Mouse (Mus musculus) spleen, postnatal 4 days (tissue): ENCODE data around the gene Fcf1.
A peak's percentile ranks its signal among the peaks of the same experiment; 100 is the strongest.

Source experiments
- DNase-seq, 2 experiments: peaks; one replicate each; pipeline ENCODE4 v3.0.0; 2022; ENCODE audit warnings: low spot score in 2 of 2

The Fcf1 gene

DNA sequence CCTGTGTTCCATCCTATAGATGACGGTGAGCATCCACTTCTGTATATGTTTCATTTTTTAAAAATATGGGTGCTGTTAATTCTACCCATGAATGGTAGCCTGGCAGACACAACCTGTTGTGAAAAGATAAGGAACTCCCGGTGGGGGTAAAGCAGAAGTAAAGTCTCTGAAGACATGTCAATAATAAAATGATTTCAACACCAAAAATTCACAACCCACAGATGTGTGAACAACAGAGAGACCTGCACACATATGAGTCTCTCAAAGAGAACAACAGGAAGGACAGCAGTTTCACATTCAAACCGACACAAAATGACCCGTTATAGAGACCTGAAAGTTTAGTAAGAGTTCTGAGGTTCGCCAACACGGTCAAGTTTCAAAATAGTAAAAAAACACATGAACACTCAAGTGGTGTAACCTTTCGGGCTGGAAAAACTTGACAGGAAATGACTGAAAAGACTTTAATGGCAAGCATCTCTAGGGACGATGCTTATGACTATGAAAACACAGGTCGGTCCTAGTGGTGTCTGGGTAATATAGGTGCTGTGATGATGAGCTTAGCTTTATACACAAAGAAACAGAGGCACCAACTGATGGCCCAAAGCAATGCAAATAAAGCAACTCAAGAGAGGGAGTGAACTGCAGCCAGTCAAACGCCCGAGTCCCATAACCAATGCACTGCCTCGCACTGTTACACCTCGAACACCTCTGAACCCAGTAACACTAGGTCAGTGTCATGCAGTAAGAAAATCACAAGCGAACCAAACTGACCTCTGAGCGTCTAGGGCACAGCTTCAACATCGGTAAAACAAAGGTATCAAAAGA is 1.7 kb upstream of the Fcf1 start:
- DNase-seq = peak in 1 of 2 experiments; percentile 19

DNA sequence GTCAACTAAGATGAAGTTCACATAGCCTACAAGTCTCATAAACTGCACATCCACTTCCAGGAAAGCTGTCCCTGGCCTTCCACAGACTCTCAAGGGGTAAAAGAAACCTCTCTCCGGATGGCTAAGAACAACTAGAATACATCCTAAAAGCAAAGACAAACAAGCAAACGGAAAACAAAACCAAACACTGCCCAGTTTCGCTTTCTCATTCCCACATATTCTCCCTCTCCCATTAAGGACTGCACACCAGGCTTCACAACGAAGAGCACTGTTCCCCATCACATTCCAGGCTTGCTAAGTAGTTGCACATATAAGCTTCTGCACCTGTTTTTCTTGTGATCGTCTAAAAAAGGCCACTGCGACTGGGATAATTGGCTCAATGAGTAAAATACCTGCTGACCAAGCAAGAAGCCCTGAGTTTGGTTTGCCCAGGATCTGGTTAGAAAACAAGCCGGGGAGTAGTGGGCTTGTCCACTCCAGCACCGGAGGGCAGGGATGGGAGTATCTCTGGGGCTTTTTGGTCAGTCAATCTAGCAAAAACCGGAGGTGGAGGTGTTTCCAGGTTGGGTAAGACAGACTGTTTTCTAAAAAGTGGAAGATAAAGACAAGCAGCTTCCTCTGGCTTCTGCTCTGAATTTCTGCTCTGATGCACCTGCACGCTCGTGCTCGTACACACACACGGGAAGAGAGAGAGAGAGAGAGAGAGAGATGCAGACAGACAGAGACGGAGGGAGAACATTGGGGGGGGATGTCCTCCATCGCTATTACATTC is 855 bp upstream of the Fcf1 start:
- peak; percentile 24 to 67 for DNase-seq

DNA sequence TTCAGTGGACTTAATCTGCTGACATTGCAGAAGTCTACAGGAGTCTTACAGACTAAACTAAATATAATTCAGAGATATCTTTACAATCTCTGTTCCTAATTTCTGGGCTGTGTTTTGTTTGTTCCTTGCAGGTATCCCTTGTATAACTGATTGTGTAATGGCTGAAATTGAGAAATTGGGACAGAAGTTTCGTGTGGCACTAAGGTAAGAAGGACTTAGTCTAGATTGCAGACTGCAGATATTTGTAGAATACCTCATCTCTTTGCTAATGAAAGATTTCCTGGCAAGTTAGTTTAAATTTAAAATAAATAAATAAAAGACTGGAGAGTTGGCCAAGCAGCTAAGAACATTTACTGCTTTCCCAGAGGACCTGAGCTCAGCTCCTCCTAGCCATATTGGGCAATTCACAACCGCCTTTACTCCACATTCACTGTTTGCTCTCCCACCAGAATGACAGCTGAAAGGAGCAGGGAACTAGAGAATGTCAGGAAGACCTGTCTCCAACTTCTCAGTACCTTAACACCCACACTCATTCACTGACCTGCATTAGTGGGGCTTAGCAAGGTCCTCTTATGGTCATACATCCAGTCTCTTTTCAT is 8.7 kb downstream of the Fcf1 start:
- DNase-seq = no peak

DNA sequence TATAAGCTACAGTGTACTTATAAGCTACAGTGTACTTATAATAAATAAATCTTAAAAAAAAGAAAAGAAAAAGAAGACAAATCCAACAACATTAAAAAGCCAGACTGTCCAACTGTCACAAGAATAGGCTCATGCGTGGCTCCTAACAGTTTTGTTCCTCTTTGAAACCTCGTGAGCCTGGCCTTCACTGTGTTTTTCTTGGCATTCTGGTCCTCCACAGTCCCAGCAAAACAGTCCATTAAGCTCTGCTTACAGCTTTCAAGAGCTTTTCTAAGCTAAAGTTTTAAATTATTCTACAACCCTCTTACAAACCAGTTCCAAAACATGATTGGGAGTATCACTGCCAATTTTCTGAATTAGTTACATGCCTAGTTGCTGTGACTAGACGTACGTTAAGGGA is 18.8 kb downstream of the Fcf1 start:
- no peak for DNase-seq

DNA sequence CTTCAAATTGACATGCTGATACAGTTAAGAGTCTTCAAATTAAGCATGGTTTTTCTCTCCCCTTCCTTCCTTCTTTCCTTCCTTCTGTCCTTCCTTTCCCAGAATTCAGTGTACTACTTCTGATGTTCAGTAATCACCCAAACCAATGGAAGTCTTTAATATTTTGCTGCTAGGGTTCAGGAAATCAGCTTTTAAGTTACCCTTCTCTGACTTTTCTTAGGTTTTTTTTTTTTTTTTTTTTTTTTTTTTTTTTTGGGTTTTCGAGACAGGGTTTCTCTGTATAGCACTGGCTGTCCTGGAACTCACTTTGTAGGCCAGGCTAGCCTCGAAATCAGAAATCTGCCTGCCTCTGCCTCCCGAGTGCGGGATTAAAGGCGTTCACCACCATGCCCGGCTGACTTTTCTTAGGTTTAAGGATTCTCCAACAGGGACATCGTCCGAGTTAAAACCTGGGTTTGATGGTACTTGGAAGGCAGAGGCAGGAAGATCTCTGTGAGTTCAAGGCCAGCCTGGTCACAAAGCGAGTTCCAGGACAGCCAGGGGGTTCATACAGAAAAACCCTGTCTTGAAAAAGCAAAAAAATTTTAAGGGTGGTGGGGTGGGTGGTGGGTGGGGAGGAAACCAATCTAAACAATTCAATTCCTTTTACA is 24.5 kb downstream of the Fcf1 start:
- DNase-seq = no peak

DNA sequence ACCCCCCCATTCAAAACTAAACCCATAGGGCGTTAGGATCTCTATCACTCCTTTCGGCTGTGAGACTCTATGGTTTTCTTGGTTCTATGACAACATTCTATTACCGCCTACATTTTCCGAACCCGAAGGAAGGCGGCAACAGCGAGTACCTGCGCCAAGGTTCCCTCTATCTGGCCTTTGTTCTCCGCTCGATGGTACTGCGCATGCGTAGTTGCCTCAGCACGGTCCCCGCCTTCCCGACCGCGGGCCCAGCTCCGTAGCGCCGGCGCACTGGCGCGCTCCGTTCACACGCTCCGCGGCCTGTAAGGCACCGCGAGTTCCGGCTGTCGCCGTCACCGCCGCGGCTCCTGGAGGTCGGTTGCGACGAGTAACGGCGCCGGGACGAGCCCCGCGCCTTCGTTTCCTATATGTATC is 25.4 kb downstream of the Fcf1 start, which contains the start of gene Ylpm1:
Ylpm1 (plus strand) TSS at position 239 of the 414 bp plus-strand sequence.
- peak; percentile 97 to 99 for DNase-seq

DNA sequence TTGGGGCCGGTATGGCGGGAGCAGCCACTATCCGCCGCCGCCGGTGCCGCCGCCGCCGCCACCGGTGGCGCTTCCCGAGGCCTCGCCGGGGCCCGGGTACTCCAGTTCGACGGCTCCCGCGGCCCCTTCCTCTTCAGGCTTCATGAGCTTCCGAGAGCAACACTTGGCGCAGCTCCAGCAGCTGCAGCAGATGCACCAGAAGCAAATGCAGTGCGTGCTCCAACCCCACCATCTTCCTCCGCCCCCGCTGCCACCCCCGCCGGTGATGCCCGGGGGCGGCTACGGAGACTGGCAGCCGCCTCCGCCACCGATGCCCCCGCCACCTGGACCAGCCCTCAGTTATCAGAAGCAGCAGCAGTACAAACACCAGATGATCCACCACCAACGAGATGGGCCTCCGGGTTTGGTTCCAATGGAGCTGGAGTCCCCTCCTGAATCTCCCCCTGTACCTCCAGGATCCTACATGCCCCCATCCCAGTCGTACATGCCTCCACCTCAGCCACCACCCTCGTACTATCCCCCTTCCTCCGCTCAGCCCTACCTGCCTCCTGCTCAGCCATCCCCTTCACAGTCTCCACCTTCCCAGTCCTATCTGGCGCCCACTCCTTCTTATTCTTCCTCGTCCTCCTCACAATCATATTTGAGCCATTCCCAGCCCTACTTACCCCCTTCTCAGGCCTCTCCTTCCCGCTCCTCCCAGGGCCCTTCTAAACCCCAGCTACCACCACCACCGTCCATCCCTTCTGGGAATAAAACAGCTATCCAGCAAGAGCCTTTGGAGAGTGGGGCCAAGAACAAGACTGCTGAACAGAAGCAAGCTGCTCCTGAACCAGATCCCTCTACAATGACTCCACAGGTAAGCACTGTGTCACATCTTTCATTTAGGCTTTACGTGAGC is 26.1 kb downstream of the Fcf1 start:
- peak; percentile 67 to 85 for DNase-seq

DNA sequence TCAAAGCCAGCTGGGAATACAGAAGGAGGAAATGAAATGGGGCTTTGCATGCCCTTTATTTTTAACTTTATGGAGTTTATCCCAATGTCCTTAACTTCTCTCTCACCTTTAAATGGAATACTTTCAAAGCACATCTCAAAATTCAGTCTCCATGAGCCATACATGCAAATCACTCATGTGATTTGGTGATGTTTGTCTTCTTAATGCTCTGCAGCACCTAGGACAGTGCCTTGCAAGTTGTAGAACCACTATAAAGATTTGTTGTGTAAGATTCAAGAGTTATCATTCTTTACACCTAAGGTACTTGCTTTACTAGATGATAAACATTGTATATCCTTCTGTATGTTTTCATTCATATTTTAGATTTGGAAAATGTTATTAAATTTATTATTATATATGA is 28.4 kb downstream of the Fcf1 start:
- no peak for DNase-seq

DNA sequence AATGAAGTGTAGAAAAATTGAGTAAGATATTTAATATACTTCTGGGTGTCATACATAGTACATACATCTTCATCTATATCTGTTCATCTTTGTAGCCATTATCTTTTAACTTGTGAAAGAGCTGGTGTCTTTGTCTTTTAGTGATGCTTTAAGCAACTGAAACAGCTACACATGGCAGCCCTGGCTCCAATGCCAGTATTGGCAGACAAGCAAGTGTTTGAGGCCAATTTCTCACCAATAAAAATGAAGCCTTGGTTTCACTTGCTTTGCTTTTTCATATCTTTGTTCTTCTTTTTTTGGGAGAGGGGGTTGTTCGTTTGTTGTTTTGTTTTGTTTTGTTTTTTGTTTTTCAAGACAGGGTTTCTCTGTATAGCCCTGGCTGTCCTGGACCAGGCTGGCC is 35.5 kb downstream of the Fcf1 start:
- no peak for DNase-seq

DNA sequence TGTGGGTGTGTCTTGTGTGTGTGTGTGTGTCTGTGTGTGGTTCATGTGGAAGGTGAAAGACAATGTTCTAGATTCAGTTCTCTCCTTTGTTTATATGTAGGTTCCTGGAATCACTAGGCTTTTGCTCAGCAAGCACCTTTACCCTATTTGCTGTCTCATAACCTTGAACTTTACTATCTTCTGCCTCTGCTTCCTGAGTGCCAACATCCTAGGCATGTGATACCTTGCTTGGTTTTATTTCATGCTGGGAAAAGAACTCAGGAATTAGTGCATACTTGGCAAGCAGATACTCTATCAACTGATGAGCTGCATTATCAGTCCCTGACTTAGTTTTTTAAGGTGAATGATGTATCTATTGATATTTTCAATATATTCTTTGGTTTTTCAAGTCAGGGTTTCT is 36.3 kb downstream of the Fcf1 start:
- DNase-seq = no peak

DNA sequence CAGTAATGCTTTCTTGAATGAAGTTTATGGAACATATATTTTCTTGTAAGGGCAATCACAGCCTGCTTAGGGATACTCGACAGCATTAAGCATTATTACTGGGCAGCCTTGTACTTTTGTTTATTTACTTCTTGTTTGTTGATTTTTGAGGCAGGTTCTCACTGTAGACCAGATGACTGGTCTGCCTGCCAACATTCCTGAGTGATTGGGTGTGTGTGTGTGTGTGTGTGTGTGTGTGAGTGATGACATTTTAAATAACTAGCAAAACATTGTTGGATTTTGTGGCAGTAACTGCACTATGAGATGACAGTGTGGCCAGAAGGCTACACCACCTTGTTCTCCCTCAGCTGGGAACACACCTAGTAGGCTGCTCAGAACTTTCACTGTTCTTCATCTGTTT is 39.1 kb downstream of the Fcf1 start:
- no peak for DNase-seq

DNA sequence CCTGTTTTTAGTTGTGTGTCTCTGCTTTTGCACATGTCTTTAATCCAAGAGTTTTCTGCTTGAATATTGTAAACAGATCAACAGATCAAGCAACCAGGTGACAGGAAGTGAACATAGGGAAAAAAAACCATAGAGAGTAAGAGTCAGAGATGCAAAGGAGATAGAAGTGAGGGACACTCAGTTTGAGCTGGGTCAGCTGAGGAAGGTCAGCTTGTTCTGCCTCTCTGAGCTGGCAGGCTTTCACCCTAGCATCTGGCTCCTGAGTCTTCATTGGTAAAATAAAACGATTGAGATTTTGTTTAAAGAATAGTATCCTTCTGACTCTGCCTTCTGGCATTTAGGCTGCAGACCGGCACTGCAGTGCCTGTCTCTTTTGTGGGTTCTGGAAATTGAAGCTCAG is 39.8 kb downstream of the Fcf1 start:
- DNase-seq = no peak

DNA sequence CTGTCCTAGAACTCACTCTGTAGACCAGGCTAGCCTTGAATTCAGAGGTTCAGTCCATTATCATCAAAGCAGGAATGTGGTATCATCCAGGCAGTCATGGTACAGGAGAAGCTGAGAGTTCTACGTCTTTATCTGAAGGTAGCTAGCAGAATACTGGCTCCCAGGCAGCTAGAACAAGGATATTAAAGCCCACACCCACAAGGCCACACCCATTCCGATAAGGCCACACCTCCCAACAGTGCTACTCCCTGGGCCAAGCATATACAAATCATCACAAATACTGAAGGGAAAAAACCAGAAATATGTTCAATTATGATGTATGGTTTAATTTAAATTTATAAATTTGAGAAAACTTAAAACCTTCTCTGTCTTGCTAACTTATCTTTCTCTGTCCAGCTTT is 41.5 kb downstream of the Fcf1 start:
- DNase-seq = no peak

DNA sequence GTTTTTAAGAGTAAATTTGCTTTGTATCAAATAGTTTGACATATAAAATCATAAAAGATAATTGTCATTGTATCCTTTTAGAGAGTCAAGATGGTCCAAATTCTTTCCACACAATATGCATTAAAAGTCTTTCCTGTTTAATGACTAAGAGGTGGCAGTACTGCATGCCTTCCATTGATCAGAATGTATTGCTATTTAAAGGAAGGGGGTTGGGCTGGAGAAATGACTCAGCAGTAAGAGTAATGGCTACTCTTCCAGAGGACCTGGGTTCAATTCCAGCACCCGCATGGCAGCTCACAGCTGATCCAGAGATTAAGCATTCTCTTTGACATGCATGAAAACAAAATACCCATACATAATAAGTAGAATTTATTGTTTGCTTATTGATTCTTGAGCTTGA is 51.4 kb downstream of the Fcf1 start:
- DNase-seq = no peak

DNA sequence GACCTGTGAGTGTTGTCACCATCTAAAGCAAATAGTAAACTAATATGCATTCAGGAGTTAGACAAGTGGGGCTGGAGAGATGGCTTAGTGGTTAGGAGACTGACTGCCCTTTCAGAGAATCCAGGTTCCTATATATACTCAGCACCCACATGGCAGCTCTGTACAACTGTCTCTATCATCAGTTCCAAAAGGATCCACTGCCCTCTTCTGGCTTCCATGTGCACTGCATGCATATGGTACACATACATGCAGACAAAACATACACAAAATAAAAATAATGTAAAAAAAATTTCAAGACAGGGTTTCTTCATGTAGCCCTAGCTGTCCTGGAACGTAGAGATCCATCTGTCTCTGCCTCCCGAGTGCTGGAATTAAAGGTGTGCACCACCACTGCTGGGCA is 62.0 kb downstream of the Fcf1 start:
- peak in 1 of 2 experiments; percentile 48 for DNase-seq
